Mouse (Mus musculus): Measurements from ENCODE around the gene Arid4b. TPM values are rescaled to one million over a fixed set of nuclear protein-coding genes. Genes with fewer than 3 reads are reported as not detected.

The Arid4b gene
- 3.2 TPM for polyA plus RNA-seq (2012; fragmentation: generic; extraction: Trizol)
- long read RNA-seq, experiment 1, transcript Arid4b-202 (15 exons, 3,020 nt): major isoform, 12 of 23 reads
- long read RNA-seq, experiment 1, partial matches to known transcripts: 9 of 23 reads
- long read RNA-seq, experiment 1, other reads (novel, unspliced or antisense): 2 of 23 reads
- long read RNA-seq, experiment 2, transcript Arid4b-202 (15 exons, 3,020 nt): major isoform, 18 of 29 reads
- long read RNA-seq, experiment 2, partial matches to known transcripts: 5 of 29 reads
- long read RNA-seq, experiment 2, other reads (novel, unspliced or antisense): 6 of 29 reads

- TF ChIP-seq MAX (IDR thresholded peaks at IDR 0.05) (peak; percentile 47), USF1 (IDR thresholded peaks at IDR 0.05; ENCODE audit: low read depth) (no peak), MYOD1 (IDR thresholded peaks at IDR 0.05; ENCODE audit: control insufficient read depth, insufficient read length, low read depth) (no peak), MYOG (IDR thresholded peaks at IDR 0.05; ENCODE audit: control insufficient read depth, extremely low read depth, insufficient read length) (no peak), CTCF (IDR thresholded peaks at IDR 0.05; ENCODE audit: control insufficient read depth, insufficient read depth, insufficient read length) (no peak)
- peak within 1 kb of the TSS; percentile 84 for H3K4me3 ChIP-seq (ENCODE audit: insufficient read depth, poor library complexity, severe bottlenecking)
- H3ac ChIP-seq (ENCODE audit: control insufficient read depth, insufficient read length, low read depth): peak within 1 kb of the TSS; percentile 96
- peaks cover 19% of the 10 kb centered on the region for H3K36me3 ChIP-seq (ENCODE audit: control insufficient read depth, insufficient read depth)
- peaks cover 63% of the 10 kb centered on the region for H3K79me3 ChIP-seq (ENCODE audit: low read depth)
- H3K79me2 ChIP-seq (ENCODE audit: control insufficient read depth, insufficient read depth): peaks cover 89% of the 10 kb centered on the region
- H3K27me3 ChIP-seq (ENCODE audit: control insufficient read depth, insufficient read depth, insufficient read length): no peaks in the 10 kb centered on the region
Measured at GRCm38 (mm10) chr13:14063013-14063941, at the start of gene Arid4b, which contains the start of gene Ggps1. Gene Arid4b, plus strand, starts transcription at chr13:14063232. Gene Ggps1, minus strand, starts transcription at chr13:14063488.

GRCm38 (mm10) chr13:14014001-14014400 lies 49.0 kb upstream of the Arid4b start:
- no peaks in the 10 kb centered on the region for H3K79me2 ChIP-seq (ENCODE audit: control insufficient read depth, insufficient read depth)
- H3K27me3 ChIP-seq (ENCODE audit: control insufficient read depth, insufficient read depth, insufficient read length): no peaks in the 10 kb centered on the region
- no peak overlapping the region for H3ac ChIP-seq (ENCODE audit: control insufficient read depth, insufficient read length, low read depth)
- no peak overlapping the region for H3K4me3 ChIP-seq (ENCODE audit: insufficient read depth, poor library complexity, severe bottlenecking)
- peaks cover 51% of the 10 kb centered on the region for H3K36me3 ChIP-seq (ENCODE audit: control insufficient read depth, insufficient read depth)
- no peak for TF ChIP-seq MYOD1 (IDR thresholded peaks at IDR 0.05; ENCODE audit: control insufficient read depth, insufficient read length, low read depth)
- TF ChIP-seq USF1 (IDR thresholded peaks at IDR 0.05; ENCODE audit: low read depth): no peak
- no peak for TF ChIP-seq MYOG (IDR thresholded peaks at IDR 0.05; ENCODE audit: control insufficient read depth, extremely low read depth, insufficient read length)
- no peak for TF ChIP-seq FOSL1 (IDR thresholded peaks at IDR 0.05; ENCODE audit: insufficient read depth, low read length, poor library complexity, severe bottlenecking)
- no peak for TF ChIP-seq MAX (IDR thresholded peaks at IDR 0.05)
- no peak for TF ChIP-seq CEBPB (IDR thresholded peaks at IDR 0.05; ENCODE audit: low read depth)
- TF ChIP-seq CTCF (IDR thresholded peaks at IDR 0.05; ENCODE audit: control insufficient read depth, insufficient read depth, insufficient read length): no peak
- no peaks in the 10 kb centered on the region for H3K79me3 ChIP-seq (ENCODE audit: low read depth)

- H3K79me2 ChIP-seq (ENCODE audit: control insufficient read depth, insufficient read depth): no peaks in the 10 kb centered on the region
- no peaks in the 10 kb centered on the region for H3K79me3 ChIP-seq (ENCODE audit: low read depth)
Measured at GRCm38 (mm10) chr13:14014540-14014939, 48.5 kb upstream of the Arid4b start.

GRCm38 (mm10) chr13:14015609-14016008 lies 47.4 kb upstream of the Arid4b start:
- no peak for TF ChIP-seq MYOD1 (IDR thresholded peaks at IDR 0.05; ENCODE audit: control insufficient read depth, insufficient read length, low read depth)
- no peak for TF ChIP-seq MAX (IDR thresholded peaks at IDR 0.05)
- no peak for TF ChIP-seq FOSL1 (IDR thresholded peaks at IDR 0.05; ENCODE audit: insufficient read depth, low read length, poor library complexity, severe bottlenecking)
- TF ChIP-seq USF1 (IDR thresholded peaks at IDR 0.05; ENCODE audit: low read depth): no peak
- H3K27me3 ChIP-seq (ENCODE audit: control insufficient read depth, insufficient read depth, insufficient read length): no peaks in the 10 kb centered on the region
- no peaks in the 10 kb centered on the region for H3K79me2 ChIP-seq (ENCODE audit: control insufficient read depth, insufficient read depth)
- no peak overlapping the region for H3ac ChIP-seq (ENCODE audit: control insufficient read depth, insufficient read length, low read depth)
- peaks cover 42% of the 10 kb centered on the region for H3K36me3 ChIP-seq (ENCODE audit: control insufficient read depth, insufficient read depth)
- no peaks in the 10 kb centered on the region for H3K79me3 ChIP-seq (ENCODE audit: low read depth)
- no peak overlapping the region for H3K4me3 ChIP-seq (ENCODE audit: insufficient read depth, poor library complexity, severe bottlenecking)

More at GRCm38 (mm10) chr13:14014540-14014939, 48.5 kb upstream of the Arid4b start:
- no peaks in the 10 kb centered on the region for H3K27me3 ChIP-seq (ENCODE audit: control insufficient read depth, insufficient read depth, insufficient read length)
- no peak overlapping the region for H3ac ChIP-seq (ENCODE audit: control insufficient read depth, insufficient read length, low read depth)
- no peak for TF ChIP-seq MYOD1 (IDR thresholded peaks at IDR 0.05; ENCODE audit: control insufficient read depth, insufficient read length, low read depth)
- no peak for TF ChIP-seq CTCF (IDR thresholded peaks at IDR 0.05; ENCODE audit: control insufficient read depth, insufficient read depth, insufficient read length)
- TF ChIP-seq MAX (IDR thresholded peaks at IDR 0.05): no peak
- no peak for TF ChIP-seq MYOG (IDR thresholded peaks at IDR 0.05; ENCODE audit: control insufficient read depth, extremely low read depth, insufficient read length)
- TF ChIP-seq USF1 (IDR thresholded peaks at IDR 0.05; ENCODE audit: low read depth): no peak
- no peak for TF ChIP-seq CEBPB (IDR thresholded peaks at IDR 0.05; ENCODE audit: low read depth)
- TF ChIP-seq FOSL1 (IDR thresholded peaks at IDR 0.05; ENCODE audit: insufficient read depth, low read length, poor library complexity, severe bottlenecking): no peak
- no peak overlapping the region for H3K4me3 ChIP-seq (ENCODE audit: insufficient read depth, poor library complexity, severe bottlenecking)
- peaks cover 51% of the 10 kb centered on the region for H3K36me3 ChIP-seq (ENCODE audit: control insufficient read depth, insufficient read depth)

GRCm38 (mm10) chr13:14018283-14018682 lies 44.7 kb upstream of the Arid4b start:
- Histone ChIP-seq H3ac (ENCODE audit: control insufficient read depth, insufficient read length, low read depth) (no peak overlapping the region), H3K27me3 (ENCODE audit: control insufficient read depth, insufficient read depth, insufficient read length) (no peaks in the 10 kb centered on the region), H3K36me3 (ENCODE audit: control insufficient read depth, insufficient read depth) (peaks cover 36% of the 10 kb centered on the region), H3K79me2 (ENCODE audit: control insufficient read depth, insufficient read depth) (no peaks in the 10 kb centered on the region), H3K4me3 (ENCODE audit: insufficient read depth, poor library complexity, severe bottlenecking) (no peak overlapping the region), H3K79me3 (ENCODE audit: low read depth) (no peaks in the 10 kb centered on the region)
- TF ChIP-seq FOSL1 (IDR thresholded peaks at IDR 0.05; ENCODE audit: insufficient read depth, low read length, poor library complexity, severe bottlenecking) (no peak), USF1 (IDR thresholded peaks at IDR 0.05; ENCODE audit: low read depth) (no peak), CTCF (IDR thresholded peaks at IDR 0.05; ENCODE audit: control insufficient read depth, insufficient read depth, insufficient read length) (no peak), MYOG (IDR thresholded peaks at IDR 0.05; ENCODE audit: control insufficient read depth, extremely low read depth, insufficient read length) (no peak), MAX (IDR thresholded peaks at IDR 0.05) (no peak), CEBPB (IDR thresholded peaks at IDR 0.05; ENCODE audit: low read depth) (no peak), MYOD1 (IDR thresholded peaks at IDR 0.05; ENCODE audit: control insufficient read depth, insufficient read length, low read depth) (no peak)
